9 mouse cellular contexts compared by ENCODE assay signal in the genomic region with DNA sequence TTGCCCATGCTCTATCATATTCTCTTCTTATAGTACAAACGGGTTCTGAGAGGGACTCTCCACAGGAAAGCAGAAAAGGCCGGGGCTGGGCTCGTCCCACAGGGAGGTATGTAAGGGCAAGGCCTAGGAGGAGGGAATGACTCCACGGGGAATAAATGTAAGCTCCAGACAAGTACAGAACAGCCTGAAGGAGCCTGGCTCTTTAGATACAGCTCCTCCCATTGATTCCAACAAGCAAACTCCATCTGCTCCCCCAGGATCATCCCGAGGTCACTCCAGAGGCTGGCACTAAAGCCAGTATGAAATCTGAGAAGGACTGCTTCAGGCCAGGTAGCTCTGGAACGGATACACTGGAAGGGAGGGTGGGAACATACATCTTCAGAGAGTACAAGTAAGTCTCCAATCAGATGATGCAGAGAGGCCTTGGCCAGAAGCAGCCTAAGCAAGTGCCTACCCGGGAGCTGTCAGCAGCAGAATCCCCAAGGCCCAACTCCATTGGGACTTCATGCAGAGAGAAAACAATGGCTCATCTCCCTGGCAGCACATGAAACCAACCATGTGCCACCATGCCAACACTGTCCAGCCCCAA. TPM values are rescaled to one million over a fixed set of nuclear protein-coding genes. Genes with fewer than 3 reads are reported as not detected.
DNase-seq lines count a peak whose midpoint lies in the region; ATAC-seq and TF ChIP-seq lines count a peak whose summit lies in the region.
"Had no signal": no experiment of that assay in that cellular context is flagged by ENCODE, and none has a peak within 500 bp of the region (broad histone marks: within the 10 kb centered on the region; RNA-seq: fewer than 3 reads in every experiment).

No protein-coding gene starts in this region.

- H3K27ac ChIP-seq in layer of hippocampus, adult 2 months: peak overlapping the region; percentile 100
- H3K27ac ChIP-seq in embryonic facial prominence, embryonic 10.5 days (replicated peaks): no peak overlapping the region
- H3K27ac ChIP-seq in intestine, embryonic 14.5 days (ENCODE audit: low read depth): no peak overlapping the region
- no peak overlapping the region for H3K27ac ChIP-seq in neural tube, embryonic 14.5 days (ENCODE audit: low read depth, low read length)
- H3K27ac ChIP-seq: kidney, postnatal 0 days had no signal

- H3K36me3 ChIP-seq in embryonic facial prominence, embryonic 10.5 days (replicated peaks): peaks cover 52% of the 10 kb centered on the region
- H3K36me3 ChIP-seq in intestine, embryonic 14.5 days (ENCODE audit: control insufficient read depth, insufficient read depth, low read length): peaks cover 20% of the 10 kb centered on the region
- H3K36me3 ChIP-seq in neural tube, embryonic 14.5 days (ENCODE audit: control insufficient read depth, insufficient read depth, low read length): peaks cover 9% of the 10 kb centered on the region; the same call in 1 of the 2 replicates

- no peak for TF ChIP-seq CTCF in layer of hippocampus, adult 2 months (conservative IDR thresholded peaks at IDR 0.05)

- no peak overlapping the region for H3K9ac ChIP-seq in intestine, embryonic 14.5 days (ENCODE audit: low read length)
- H3K9ac ChIP-seq in neural tube, embryonic 14.5 days (replicated peaks; ENCODE audit: low read depth, low read length): no peak overlapping the region; the same call in 1 of the 2 replicates

- H3K4me3 ChIP-seq in layer of hippocampus, adult 2 months: peak overlapping the region; percentile 85
- H3K4me3 ChIP-seq in embryonic facial prominence, embryonic 10.5 days: peak overlapping the region; percentile 88
- H3K4me3 ChIP-seq in intestine, embryonic 14.5 days (ENCODE audit: low read depth, low read length): no peak overlapping the region
- H3K4me3 ChIP-seq in neural tube, embryonic 14.5 days (ENCODE audit: low read depth, low read length): peak overlapping the region; percentile 84; the same call in 1 of the 2 replicates

- H3K27me3 ChIP-seq in embryonic facial prominence, embryonic 10.5 days (replicated peaks; ENCODE audit: low read depth, poor library complexity, severe bottlenecking): no peaks in the 10 kb centered on the region
- no peaks in the 10 kb centered on the region for H3K27me3 ChIP-seq in intestine, embryonic 14.5 days (replicated peaks; ENCODE audit: control insufficient read depth, insufficient read depth, low read length)
- H3K27me3 ChIP-seq in neural tube, embryonic 14.5 days (ENCODE audit: control insufficient read depth, insufficient read depth, low read length): no peaks in the 10 kb centered on the region

- no peak for ATAC-seq in intestine, embryonic 14.5 days (replicated peaks; ENCODE audit: low FRiP score, low TSS enrichment, low read depth)
- ATAC-seq in neural tube, embryonic 14.5 days (ENCODE audit: low read depth): no peak

- no peaks in the 10 kb centered on the region for H3K9me3 ChIP-seq in embryonic facial prominence, embryonic 10.5 days
- H3K9me3 ChIP-seq in intestine, embryonic 14.5 days (ENCODE audit: control insufficient read depth, low read length): no peaks in the 10 kb centered on the region
- no peaks in the 10 kb centered on the region for H3K9me3 ChIP-seq in neural tube, embryonic 14.5 days (ENCODE audit: control insufficient read depth, low read length)

- H3K4me2 ChIP-seq in intestine, embryonic 14.5 days (ENCODE audit: low read length): peak overlapping the region; percentile 84
- peak overlapping the region; percentile 98 for H3K4me2 ChIP-seq in neural tube, embryonic 14.5 days (ENCODE audit: low read depth, low read length)

- H3K4me1 ChIP-seq in embryonic facial prominence, embryonic 10.5 days: peaks cover 38% of the 10 kb centered on the region
- peaks cover 33% of the 10 kb centered on the region for H3K4me1 ChIP-seq in intestine, embryonic 14.5 days (replicated peaks; ENCODE audit: control insufficient read depth, insufficient read depth, low read length)
- peaks cover 60% of the 10 kb centered on the region for H3K4me1 ChIP-seq in neural tube, embryonic 14.5 days (ENCODE audit: control insufficient read depth, insufficient read depth, low read length)

- DNase-seq in layer of hippocampus, adult 2 months (ENCODE audit: low spot score in 2 of 2): no peak
- DNase-seq in layer of hippocampus, postnatal 14 days (ENCODE audit: low spot score in 2 of 2): no peak
- no peak for DNase-seq in embryonic facial prominence, embryonic 10.5 days (ENCODE audit: low spot score)
- DNase-seq in intestine, embryonic 14.5 days (ENCODE audit: low spot score): no peak
- DNase-seq in thymus, adult 18-20 months: no peak
- DNase-seq in spleen, adult 12 weeks (ENCODE audit: low spot score): no peak
- no peak for DNase-seq in embryo, embryonic 9.5 days (ENCODE audit: extremely low spot score)

- 61% methylated on average over 7 of the region's 7 CpGs for WGBS in embryonic facial prominence, embryonic 10.5 days
- WGBS in intestine, embryonic 14.5 days: 46% methylated on average over 7 of the region's 7 CpGs
- WGBS in neural tube, embryonic 14.5 days: 56% methylated on average over 7 of the region's 7 CpGs

RNA-seq across cellular contexts. Expression of a gene that starts 2.0 kb away (rescaled TPM):
- 100 to 1,000 TPM; 133 to 138 TPM for total RNA-seq in layer of hippocampus, adult 2 months (2021)
- 100 to 1,000 TPM; 124 to 131 TPM for total RNA-seq in layer of hippocampus, postnatal 14 days (2021)
- polyA plus RNA-seq in embryonic facial prominence, embryonic 10.5 days (2016; fragmentation: Nextera tagmentation; extraction: Ambion mirVana): 62.8 and 72.3 TPM in 2 replicates
- polyA plus RNA-seq in intestine, embryonic 14.5 days (2014; fragmentation: Nextera tagmentation; extraction: Ambion mirVana): 43.2 and 43.3 TPM in 2 replicates
- polyA plus RNA-seq in neural tube, embryonic 14.5 days (2014; fragmentation: Nextera tagmentation; extraction: Ambion mirVana): 61.7 and 65.7 TPM in 2 replicates

RNA-seq across cellular contexts. Expression of a gene that starts 16.8 kb away (rescaled TPM):
- 1 to 10 TPM; 1.8 to 1.9 TPM for total RNA-seq in layer of hippocampus, adult 2 months (2021)
- 1 to 10 TPM; 1.8 to 2.0 TPM for total RNA-seq in layer of hippocampus, postnatal 14 days (2021)
- 3.1 and 6.7 TPM in 2 replicates for polyA plus RNA-seq in embryonic facial prominence, embryonic 10.5 days (2016; fragmentation: Nextera tagmentation; extraction: Ambion mirVana)
- polyA plus RNA-seq in intestine, embryonic 14.5 days (2014; fragmentation: Nextera tagmentation; extraction: Ambion mirVana): 7.0 and 7.2 TPM in 2 replicates
- 0.84 and 1.3 TPM in 2 replicates for polyA plus RNA-seq in neural tube, embryonic 14.5 days (2014; fragmentation: Nextera tagmentation; extraction: Ambion mirVana)

RNA-seq across cellular contexts. Expression of a gene that starts 20.9 kb away (rescaled TPM):
- 10 to 100 TPM; 10.1 to 12.1 TPM for total RNA-seq in layer of hippocampus, adult 2 months (2021)
- total RNA-seq in layer of hippocampus, postnatal 14 days (2021): 10 to 100 TPM; 10.0 to 10.2 TPM
- polyA plus RNA-seq in embryonic facial prominence, embryonic 10.5 days (2016; fragmentation: Nextera tagmentation; extraction: Ambion mirVana): 24.8 and 26.6 TPM in 2 replicates
- 20.0 and 23.1 TPM in 2 replicates for polyA plus RNA-seq in intestine, embryonic 14.5 days (2014; fragmentation: Nextera tagmentation; extraction: Ambion mirVana)
- polyA plus RNA-seq in neural tube, embryonic 14.5 days (2014; fragmentation: Nextera tagmentation; extraction: Ambion mirVana): 21.5 and 22.9 TPM in 2 replicates

RNA-seq across cellular contexts. Expression of a gene that starts 25.6 kb away (rescaled TPM):
- 100 to 1,000 TPM; 411 to 424 TPM for total RNA-seq in layer of hippocampus, adult 2 months (2021)
- 100 to 1,000 TPM; 433 TPM for total RNA-seq in layer of hippocampus, postnatal 14 days (2021)
- 157 and 162 TPM in 2 replicates for polyA plus RNA-seq in embryonic facial prominence, embryonic 10.5 days (2016; fragmentation: Nextera tagmentation; extraction: Ambion mirVana)
- 213 and 219 TPM in 2 replicates for polyA plus RNA-seq in intestine, embryonic 14.5 days (2014; fragmentation: Nextera tagmentation; extraction: Ambion mirVana)
- 578 and 652 TPM in 2 replicates for polyA plus RNA-seq in neural tube, embryonic 14.5 days (2014; fragmentation: Nextera tagmentation; extraction: Ambion mirVana)

RNA-seq across cellular contexts. Expression of a gene that starts 29.5 kb away (rescaled TPM):
- 10 to 100 TPM; 58.6 to 61.3 TPM for total RNA-seq in layer of hippocampus, adult 2 months (2021)
- 10 to 100 TPM; 94.4 to 99.7 TPM for total RNA-seq in layer of hippocampus, postnatal 14 days (2021)
- 24.7 and 27.2 TPM in 2 replicates for polyA plus RNA-seq in embryonic facial prominence, embryonic 10.5 days (2016; fragmentation: Nextera tagmentation; extraction: Ambion mirVana)
- 26.3 and 30.6 TPM in 2 replicates for polyA plus RNA-seq in intestine, embryonic 14.5 days (2014; fragmentation: Nextera tagmentation; extraction: Ambion mirVana)
- polyA plus RNA-seq in neural tube, embryonic 14.5 days (2014; fragmentation: Nextera tagmentation; extraction: Ambion mirVana): 68.7 and 73.6 TPM in 2 replicates
